Mouse (Mus musculus) spleen, postnatal 10 days (tissue): ENCODE measurements around the gene Entpd5.

Source experiments
- DNase-seq, 2 experiments: peaks; one replicate each; pipeline ENCODE4 v3.0.0; 2021 to 2022; ENCODE audit warnings: low spot score in 2 of 2

Entpd5 gene

GRCm38 (mm10) chr12:84408819-84409507, at the start of gene Entpd5, which contains the start of gene Bbof1:
Gene Entpd5 (minus strand): TSS chr12:84409029.
Gene Bbof1 (plus strand): TSS chr12:84409071.
- peak; percentile 89 to 94 for DNase-seq

DNA sequence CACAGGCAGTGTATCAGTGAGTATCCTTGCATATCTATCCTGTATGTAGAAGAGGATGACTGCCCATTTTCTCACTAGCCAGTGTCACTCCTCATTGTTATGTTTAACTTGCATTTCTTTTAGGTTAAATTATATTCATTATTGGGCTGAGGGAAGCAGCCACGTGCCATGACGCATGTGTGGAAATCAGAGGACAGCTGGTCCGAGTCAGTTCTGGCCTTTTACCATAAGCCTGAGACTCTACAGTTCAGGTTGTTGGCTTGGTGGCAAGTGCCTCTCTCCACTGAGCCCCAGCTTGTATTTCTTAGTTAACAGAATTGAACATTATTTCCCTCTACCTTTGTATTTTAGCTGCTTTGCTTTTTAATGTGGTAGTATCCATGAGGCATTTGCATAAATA, 48.1 kb upstream of the Entpd5 start:
- no peak for DNase-seq

DNA sequence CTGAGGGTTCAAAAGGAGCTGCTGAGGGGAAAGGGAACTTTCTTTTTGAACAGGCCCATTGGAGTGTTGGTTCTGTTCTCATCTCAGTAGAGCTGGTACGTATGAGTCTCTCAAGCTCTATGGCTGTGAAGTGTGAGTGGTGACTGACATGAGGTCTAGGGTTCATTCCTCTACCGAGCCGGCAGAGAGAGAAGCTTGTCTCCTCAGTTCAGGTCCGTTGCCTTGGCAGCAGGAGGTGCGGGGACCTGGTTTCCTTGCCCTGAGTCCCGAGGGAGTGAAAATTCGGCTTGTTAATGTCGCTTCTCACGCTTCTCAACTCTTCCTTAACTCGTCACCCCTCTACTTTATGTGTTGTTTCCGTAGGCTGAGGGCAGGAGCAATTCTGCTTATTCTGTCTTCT, 43.0 kb upstream of the Entpd5 start:
- peak in 1 of 2 experiments; percentile 38 for DNase-seq

GRCm38 (mm10) chr12:84450718-84451646, 42.2 kb upstream of the Entpd5 start, which contains the start of the genes Aldh6a1 and Lin52:
Gene Aldh6a1 (minus strand): TSS chr12:84451004.
Gene Lin52 (plus strand): TSS chr12:84451422.
- peak; percentile 92 to 97 for DNase-seq

DNA sequence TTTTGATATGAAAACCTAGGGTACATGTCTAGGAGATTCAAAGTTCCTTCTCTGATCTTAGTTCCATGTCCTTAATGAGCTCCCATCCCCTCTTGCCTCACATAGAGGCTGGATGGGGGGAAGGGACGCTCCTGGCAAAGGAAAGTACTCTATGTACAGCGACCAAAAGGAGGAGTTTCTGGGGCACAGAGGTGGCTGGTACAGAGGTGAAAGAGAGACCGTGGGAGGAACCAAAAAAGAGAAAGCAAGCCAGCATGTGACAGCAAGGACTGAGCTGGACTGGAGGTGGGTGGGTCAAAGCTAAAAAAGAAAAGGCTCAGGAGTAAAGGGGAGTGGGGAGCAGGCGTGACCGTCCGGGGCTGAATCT, 41.5 kb upstream of the Entpd5 start:
- no peak for DNase-seq

DNA sequence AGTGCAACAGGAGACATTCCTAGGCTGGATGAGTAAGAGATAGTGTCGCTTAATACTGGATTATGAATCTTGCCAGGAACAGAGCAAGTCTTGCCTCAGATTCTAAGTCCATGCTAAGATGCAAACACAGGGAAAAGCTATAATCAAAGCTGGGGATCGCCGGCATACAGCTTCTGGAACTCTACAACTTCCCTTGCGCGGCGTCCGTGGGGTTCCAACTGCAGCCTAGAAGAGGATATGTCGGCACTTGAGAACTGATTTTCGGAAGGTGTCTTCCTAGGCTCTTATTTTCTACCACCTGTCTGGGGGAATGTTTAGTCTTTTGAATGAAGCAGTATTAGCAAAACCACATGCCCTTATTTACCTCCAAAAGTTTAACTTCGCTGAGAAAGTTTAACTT, 41.1 kb upstream of the Entpd5 start:
- DNase-seq: peak in 1 of 2 experiments; percentile 6

GRCm38 (mm10) chr12:84448181-84448580, 39.4 kb upstream of the Entpd5 start:
- no peak for DNase-seq

- DNase-seq: no peak
Observed at GRCm38 (mm10) chr12:84447386-84447785, 38.6 kb upstream of the Entpd5 start.

DNA sequence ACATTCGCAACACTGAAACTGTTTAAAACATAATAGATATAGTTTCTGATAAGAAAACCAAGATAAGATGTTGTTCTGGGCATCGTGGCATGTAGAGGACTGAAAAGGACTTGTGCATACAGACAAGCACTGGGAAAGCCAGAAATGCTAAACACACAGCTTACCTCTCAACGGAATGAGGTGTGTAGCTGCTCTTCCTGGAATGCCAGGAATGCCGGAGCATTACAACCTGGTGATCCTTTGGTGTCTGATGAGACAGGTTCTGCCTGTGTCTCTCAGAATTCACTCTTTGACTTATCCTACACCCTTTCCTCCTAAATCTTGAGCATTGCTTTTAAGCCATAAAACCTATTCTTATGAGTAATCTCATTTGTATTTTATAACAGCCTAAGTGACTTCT, 33.7 kb upstream of the Entpd5 start:
- DNase-seq: no peak

- no peak for DNase-seq
Observed at GRCm38 (mm10) chr12:84438697-84439096, 29.9 kb upstream of the Entpd5 start.

GRCm38 (mm10) chr12:84429825-84430224, 21.0 kb upstream of the Entpd5 start:
- no peak for DNase-seq

DNA sequence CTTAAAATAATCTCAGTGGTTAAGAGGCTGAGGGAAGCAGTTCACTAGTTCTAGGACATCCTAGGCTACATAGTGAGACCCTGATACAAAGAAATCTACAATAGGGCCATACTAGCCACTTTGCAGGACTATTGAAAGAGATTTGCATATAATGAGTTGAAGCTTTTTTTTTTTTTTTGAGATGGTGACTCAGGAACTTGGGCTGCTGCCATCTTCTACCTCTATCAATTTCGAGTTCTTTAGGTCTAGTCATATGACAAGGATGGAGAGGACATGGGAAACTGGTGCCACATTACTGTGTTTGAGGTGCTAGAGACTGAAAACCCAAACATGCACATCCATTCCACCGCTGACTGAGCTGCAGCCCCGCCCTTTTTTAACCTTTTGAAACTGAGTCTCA, 15.2 kb upstream of the Entpd5 start:
- no peak for DNase-seq

GRCm38 (mm10) chr12:84417605-84417922, 8.7 kb upstream of the Entpd5 start:
- DNase-seq: no peak

DNA sequence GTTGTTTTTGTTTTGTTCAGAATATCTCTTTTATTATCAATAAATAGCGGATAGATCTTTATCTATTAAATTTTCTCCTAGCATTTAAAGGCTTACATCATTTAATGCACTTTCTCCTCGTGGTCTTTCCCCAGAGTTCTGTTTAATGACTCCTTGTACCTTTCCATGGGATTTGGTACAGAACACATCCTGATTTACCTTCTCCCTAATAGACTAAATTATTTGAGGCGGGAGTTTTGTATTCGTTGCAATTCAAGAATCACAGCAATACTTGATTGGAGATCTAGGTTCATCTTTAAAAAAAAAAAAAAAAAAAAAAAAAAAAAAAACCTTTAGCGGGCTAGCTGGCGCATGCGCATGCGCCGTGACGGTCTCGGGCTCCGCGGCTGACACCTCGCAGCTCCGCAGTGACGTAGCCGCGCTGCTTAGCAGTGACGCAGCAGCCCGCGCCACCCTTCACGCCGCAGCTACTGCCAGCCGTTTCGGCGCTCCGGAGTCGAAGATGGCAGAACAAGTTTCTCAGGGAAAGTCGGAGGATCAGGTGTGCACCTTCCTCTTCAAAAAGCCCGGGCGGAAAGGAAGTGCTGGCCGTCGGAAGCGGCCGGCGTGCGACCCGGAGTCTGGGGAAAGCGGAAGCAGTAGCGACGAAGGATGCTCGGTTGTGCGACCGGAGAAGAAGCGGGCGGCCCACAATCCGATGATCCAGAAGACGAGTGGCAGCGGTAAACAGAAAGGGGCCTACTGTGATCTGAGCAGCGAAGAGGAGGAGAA, 8.2 kb upstream of the Entpd5 start, which contains the start of gene Rnf113a2:
Gene Rnf113a2 (plus strand): TSS at position 363 of the 771 bp plus-strand sequence.
- DNase-seq: peak; percentile 85 to 93

- DNase-seq: peak; percentile 49 to 77
Observed at GRCm38 (mm10) chr12:84407874-84408818, 683 bp downstream of the Entpd5 start.

DNA sequence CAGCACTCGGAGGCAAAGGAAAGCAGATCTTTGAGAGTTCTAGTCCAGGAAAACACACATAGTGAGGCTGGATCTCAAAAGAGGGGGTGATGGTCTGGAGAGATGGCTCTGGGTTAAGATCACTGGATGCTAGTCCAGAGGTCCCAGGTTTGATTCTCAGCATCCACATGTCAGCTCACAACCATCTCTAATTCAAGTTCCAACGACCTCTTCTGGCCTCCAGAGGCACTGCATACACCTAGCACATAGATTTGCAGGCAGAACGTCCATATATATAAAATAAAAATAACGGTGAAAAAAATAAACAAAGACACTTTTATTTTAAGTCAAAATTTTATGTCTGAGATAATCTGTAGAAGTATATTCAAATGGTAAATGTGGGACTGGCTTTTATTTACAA, 1.6 kb downstream of the Entpd5 start:
- no peak for DNase-seq

DNA sequence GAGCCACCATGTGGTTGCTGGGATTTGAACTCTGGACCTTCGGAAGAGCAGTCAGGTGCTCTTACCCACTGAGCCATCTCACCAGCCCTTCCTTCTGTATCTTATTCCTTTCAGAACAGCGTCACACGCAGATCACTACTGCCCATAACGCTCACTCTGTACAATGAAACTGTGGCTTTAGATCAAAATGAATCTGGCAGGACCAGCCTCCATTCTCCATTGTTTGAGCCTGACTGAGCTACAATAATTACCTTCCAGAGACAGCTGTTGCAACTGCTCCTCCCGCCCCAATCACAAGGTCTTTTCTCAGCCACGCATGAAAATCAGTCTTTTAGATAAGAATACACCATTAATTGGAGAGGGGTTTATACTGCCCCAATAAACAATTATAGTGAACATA, 4.3 kb downstream of the Entpd5 start:
- no peak for DNase-seq

GRCm38 (mm10) chr12:84402923-84403322, 5.9 kb downstream of the Entpd5 start:
- DNase-seq: no peak

GRCm38 (mm10) chr12:84400653-84401052, 8.2 kb downstream of the Entpd5 start:
- DNase-seq: no peak

DNA sequence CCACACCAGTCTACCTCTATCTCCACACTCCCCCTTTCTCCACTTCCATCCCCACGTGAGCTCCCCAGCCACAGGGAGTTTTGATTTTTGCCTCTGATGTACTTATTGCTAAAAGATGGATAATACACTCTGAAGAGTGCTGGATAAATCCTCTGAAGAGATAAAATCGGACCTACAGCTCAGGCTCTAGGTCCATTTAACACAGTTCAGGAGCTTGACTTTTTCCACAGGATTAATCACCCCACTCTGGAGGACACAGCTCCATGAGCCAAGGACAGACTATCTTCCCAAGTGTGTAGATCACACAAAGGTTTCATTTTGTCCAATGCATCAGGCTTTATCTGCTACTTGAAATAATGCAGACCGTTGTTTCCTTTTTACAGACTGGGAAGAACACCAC, 8.8 kb downstream of the Entpd5 start:
- no peak for DNase-seq

- no peak for DNase-seq
Observed at GRCm38 (mm10) chr12:84399663-84400062, 9.2 kb downstream of the Entpd5 start.
